Mouse (Mus musculus) retina, postnatal 7 days (tissue): Measurements from ENCODE around the gene Acbd4.

Experiments
- DNase-seq: peaks from one replicate; pipeline ENCODE4 v3.0.0-alpha.2; 2012; ENCODE audit warnings: low read depth, low spot score

Gene Acbd4

DNA sequence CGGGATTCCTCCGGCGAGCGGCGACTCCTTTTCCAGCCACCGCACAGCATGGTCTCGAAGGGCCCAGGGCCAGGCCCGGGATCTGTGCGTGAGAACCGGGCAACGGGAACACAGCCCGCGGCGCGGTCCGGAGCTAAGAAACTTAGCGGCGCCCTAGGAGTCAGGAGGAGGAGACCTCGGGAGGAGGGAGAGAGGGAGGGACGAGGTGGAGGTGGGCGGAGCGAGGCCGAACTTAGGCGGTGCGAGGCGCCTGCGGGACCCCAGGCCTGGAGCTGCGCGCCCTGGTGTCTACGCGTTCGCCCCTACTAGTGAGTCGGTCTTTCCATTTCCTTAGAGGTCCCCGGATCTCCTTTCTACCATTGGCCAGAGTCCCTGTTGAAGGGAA lies at the start of gene Acbd4, which contains the start of gene Plcd3:
Acbd4 (plus strand) TSS at position 202 of the 385 bp plus-strand sequence.
Plcd3 (minus strand) TSS at position 178 of the 385 bp plus-strand sequence.
- no peak for DNase-seq

DNA sequence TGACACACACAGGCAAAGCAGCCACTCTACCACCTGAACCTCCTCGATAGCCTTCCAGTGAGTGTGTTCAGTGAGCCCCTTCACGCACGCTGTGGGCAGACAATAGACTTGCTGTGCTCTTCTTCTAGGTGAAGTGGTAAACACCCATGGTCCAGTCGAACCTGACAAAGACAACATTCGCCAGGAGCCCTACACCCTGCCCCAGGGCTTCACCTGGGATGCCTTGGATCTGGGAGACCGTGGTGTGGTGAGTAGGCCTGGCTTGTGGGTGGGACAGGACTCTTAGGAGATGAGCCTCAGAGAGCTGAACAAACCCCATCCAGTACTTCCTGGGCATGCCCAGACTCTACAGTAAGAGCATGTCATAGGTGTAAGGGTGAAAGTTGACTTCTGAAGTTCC lies 49.4 kb upstream of the Acbd4 start:
- no peak for DNase-seq

DNA sequence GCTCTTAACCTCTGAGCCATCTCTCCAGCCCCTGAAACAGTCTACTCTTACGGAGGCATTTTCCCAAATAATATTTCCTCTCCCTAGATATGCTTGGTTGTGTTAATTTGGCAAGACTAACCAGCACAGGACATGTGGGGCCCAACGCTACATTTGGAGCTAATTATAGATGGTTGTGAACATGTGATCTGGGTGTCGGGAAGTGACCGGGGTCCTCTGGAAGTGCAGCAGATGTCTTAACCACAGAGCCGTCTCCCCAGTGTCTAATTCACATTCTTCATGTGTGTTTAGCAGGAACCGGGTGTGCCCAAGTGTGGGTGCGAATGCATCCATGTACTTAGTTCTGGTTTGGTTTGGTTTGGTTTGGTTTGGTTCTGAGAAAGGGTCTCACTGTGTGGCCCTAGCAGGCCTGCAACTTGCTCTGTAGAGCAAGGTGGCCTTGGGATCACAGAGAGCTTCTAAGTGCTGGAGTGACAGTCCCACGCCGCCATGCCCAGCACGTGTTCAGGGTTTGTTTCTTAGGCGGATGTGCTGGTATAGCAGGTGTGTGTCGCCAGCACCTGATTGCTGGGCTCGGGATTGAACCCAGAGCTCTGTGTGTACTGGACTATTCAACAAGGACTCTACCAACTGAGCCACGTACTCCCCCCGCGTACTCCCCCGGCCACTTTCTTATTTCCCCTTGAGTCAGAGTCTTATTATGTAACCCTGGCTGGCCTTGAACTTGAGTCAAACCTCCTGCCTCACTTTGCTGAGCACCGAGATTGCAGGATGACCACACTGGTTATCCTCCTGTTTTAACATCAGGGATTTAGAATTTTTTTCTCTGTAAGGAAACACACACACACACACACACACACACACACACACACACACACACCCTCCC lies 48.0 kb upstream of the Acbd4 start:
- DNase-seq = no peak

DNA sequence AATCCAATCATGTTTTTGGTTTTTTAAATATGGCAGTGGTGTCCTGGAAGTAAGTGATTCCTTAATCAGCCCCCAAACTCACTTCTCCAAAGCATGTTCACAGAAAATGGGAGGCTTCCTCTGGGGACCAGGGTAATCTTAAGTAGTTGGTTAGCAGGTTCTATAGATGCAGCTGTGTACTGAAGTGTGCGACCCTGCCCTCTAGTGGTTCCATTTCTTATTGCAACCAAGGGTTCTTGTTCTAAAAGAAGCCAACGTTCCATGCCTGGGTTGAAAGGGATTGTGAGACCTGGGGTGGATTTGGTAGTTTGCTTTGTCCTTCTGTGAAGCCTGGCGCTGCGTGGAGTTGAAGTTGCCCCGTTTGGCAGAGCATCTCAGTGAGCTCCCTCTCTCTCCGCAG lies 46.7 kb upstream of the Acbd4 start:
- DNase-seq = peak; percentile 62

DNA sequence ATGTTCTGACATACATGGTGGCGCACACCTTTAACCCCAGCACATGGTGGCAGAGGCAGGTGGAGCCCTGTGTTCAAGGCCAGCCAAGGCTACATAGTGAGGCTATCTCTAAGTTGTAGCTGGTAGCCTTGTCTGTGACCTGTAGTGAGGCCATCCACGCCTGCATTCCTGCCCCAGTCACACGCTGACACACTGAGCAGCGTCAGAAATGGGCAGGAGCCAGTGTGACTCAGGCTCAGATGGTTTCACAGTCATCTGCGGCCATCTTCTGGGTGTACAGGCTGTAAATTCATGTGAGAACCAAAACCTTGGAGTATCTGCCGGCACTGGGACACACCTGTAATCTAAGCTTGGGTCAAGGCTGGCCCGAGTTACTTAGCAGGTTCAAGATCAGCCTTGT lies 44.8 kb upstream of the Acbd4 start:
- no peak for DNase-seq

DNA sequence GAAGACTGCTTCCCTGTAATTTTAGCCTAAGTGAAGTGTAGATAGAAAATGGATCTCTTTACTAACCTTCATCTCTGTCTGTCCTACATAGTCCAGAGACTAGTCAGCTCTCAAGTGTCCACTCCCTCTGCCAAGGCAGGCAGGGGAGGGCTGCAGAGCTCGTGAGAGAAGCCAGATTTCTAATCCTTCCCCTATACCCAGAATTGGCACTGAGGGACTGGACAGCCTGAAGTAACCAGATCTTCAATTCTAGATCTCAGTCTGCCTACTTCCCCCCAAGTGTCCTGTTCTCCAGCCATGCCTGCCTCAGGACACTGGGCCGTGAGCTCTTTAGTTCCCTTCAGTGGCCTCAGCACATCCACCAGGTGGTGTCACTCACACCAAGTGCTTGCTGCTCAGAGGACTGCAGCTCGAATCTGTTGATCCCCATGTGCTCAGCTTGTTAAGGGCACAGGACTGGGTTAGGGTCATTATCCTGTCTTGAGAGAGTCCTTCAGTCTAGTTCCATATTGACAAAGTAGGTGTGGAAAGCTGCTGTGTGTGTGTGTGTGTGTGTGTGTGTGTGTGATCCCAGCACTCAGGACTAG lies 42.9 kb upstream of the Acbd4 start:
- DNase-seq = no peak

DNA sequence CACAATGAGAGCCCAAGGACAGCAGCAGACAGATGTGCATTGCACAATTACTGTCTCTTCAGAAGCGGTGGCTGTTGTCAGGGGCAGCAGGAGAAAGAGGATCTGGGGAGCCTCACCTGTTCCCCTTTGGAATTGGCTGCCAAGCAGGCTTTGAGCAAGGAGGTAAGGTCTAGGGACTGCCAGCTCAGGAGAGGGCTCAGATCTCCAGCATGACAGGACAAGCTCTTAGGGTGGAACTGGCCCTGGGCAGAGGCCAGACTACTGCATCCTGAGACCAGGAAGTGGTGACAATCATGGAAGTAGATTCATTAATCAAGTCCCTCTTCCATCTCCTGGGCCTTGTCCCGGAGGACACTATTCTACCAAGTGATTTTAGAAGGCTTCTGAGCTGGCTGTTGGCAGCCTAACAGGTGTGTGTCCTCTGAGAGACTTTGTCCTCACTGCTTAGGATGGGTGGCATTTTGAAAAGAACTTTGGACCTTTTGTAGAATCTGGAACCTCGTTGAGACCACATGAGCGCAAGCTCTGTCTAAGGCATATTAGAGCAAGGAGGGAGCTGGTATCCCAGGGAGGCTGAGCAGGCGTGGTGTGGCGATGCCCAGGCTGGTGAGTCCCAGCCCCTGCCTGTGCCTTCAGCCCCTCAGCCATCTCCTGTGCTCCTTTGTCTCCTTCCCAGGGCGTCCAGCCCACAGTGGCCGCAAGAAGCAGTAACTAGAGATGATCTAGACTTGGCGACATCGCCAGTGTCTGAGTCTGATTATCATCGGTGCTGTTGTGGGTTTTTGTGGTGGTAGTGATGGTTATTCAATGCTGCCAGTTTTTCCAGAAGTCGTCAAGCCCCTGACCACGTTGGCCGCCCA lies 35.1 kb upstream of the Acbd4 start:
- DNase-seq = no peak

DNA sequence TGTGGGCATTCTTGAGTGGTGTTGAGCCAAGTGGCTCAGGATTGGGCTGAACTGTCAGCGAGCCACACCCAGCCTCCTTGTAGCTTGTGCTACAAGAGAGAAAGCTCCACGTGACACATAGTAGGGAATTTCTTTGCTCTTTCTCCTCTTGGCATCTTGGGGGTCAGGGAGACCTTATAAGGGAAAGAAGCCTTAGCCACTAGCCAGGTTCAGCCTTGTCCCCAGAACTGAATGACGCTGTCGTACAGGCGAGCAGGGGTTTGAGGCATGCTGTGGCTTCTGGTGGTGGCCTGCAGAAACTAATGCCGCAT lies 34.5 kb upstream of the Acbd4 start:
- no peak for DNase-seq

DNA sequence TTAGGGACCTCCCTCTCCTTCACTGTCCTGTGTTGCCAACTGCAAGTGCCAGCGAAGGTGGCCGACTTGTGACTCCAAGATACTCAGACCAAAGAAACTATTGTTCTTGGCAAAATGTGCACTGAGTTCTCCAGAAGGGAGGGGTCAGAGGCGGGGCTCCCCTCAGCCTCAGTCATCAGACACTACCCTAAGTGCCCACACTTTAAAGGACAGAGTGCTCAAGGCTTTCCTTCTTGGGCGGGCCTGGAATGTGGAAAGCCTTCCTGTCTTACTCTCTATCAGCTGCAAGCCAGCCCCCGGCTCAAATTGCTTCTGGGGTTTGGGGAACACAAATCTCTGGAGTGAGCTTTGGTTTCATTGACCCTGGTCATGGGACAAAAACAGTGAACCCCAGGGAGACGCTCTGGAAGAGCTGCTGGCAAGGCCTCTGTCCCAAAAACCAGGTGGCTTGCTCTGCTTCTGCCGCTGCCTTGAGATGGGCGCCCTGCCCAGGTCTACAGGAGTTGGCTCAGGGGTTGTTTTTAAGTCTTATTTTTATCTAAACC lies 34.0 kb upstream of the Acbd4 start:
- DNase-seq = no peak

DNA sequence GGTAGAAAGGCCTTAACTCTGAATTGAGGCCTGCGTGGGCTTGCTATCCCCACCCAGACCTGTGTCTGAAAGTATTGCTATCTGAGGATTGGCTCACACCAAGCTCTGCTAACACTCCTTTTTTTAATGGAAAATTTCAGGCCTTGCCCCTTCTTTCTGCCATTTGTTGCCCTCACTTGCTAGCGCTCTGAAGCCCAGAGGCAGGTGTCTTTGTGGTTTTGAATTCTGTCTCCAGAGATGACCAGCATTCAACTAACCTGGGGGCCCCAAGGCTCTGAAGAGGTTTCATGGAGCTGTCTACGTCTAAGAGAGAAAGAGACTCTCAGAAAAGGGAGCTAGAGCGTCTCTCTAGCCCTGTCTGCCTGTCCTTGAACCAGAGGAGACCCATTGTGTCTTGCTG lies 33.2 kb upstream of the Acbd4 start:
- DNase-seq = no peak

DNA sequence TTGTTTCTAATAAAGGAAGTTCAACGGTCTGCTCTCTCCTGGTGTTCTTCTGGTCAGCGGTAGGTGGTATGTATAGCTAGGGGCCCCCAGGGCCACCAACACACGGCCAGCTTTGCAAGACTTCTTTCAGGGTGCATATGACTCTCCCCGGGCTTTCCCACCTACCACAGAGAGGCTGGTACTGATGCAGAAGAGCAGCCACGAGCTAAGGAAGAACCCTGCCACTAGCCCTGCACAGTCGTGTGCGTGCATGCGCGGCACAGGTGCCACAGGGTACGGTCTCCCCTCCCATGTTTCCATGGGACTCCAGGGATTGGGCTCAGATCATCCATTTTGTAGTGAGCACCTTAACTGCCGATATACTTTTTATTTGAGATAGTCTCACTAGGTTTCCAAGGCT lies 32.6 kb upstream of the Acbd4 start:
- DNase-seq = no peak

DNA sequence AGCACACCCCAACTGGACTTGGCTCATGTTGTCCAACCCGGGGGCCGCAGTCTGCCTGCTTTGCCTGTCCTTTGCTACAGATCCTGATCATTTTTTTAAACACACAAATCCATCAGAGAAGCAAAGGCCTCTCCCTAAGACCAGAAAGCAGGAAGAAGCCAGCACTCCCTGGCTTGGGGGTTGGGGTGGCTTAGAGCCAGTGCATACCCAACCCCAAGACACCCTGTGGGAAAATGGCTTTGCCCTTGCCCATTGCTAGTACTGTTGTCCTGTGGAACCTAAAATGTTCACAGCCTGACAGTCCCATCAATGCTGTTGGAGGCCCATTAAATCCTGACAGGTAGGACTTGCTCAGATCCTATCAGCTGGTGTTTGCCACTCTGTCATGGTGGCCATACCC lies 31.8 kb upstream of the Acbd4 start:
- DNase-seq = no peak

DNA sequence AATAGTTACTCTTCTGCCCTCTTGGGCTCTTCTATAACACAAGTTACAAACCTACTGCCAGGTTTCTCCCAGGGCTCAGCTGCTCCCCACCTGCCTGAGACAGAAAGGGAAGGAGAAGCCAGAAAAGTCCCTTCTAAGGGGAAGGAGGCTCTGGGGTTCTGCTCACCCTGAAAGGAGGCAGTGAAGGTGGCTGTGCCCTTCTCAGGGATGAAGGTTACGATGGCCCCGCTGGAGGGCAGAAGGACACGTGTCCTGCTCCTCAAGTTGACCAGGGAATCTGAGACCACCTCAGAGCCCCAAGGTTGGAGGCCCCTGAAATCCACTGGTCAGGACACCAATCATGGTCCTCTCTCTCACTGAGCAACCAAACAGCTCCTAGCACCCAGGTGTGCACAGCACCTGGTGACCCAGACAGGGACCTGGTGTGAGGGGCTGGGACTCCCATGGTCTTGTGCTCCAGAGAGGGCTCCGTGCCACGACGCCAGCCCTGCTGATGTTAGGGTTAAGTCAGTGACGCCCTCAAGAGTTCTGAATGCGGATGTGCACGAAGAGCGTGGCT lies 31.1 kb upstream of the Acbd4 start:
- no peak for DNase-seq

DNA sequence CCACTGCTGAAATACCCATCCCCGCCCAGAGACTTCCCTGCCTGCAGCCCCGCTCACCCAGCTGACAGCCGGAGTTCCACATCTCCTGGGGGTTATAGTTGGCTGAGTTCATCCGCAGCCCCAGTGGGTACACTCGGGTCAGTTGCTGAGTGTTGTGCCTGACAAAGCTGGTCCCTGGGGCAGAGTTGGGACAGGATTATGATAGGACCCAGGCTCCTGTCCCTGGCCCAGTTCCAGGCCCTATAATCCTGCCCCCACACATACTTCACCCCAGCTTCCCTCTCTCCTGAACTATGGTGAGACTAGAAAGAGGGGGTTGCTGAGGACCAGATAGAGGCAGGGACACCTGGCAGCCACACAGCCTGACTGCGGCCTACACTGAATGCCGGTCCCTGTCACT lies 27.8 kb upstream of the Acbd4 start:
- DNase-seq = no peak

DNA sequence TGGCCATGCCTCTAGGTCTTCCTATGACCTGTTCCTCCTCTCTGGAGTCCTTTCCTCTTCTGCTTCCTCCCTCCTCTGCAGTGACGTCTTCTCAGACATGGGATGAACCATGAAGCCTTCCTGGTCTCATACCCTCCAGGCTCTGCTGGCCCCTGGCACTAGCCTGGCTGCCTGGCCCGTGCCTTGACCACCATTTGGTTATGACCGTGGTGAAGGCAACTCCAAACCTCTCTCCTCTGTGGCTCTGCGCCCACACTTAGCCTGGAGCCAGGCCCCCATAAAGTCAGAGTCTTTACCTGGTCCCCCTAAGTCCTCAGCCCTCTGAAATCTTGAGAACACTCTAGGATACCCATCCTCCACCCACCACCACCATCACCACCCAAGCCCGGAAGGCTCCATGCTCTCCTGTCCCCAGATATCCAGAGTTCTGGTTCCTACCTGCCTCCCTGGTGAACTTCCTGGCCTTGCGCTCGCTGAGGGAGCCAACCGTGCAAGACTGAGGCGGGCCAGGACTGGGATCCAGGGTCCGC lies 27.3 kb upstream of the Acbd4 start:
- DNase-seq = no peak

DNA sequence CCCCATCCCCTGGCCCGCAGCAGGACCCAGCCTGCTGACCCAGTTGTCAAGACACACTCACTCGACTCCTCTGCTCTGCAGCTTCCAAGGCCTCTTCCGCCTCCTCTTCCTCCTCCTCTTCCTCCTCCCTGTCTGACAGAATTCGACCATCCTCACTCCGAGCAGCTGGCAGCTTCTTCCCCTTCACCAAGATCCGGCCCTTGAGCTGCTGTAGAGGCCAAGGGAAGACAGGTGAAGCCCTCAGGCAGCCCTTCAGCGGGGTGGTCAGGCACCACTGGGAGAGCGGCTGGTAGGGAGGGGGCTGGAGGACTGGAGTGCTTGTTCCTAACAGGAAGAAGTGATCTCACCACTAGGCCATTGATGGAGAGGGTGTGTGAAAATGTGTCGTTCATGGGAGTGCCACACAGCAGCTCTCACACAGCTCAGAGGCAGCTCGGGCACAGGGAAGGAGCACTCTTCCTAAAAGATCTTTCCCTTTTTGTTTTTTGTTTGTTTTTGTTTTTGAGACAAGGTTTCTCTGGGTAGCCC lies 26.6 kb upstream of the Acbd4 start:
- DNase-seq = no peak

DNA sequence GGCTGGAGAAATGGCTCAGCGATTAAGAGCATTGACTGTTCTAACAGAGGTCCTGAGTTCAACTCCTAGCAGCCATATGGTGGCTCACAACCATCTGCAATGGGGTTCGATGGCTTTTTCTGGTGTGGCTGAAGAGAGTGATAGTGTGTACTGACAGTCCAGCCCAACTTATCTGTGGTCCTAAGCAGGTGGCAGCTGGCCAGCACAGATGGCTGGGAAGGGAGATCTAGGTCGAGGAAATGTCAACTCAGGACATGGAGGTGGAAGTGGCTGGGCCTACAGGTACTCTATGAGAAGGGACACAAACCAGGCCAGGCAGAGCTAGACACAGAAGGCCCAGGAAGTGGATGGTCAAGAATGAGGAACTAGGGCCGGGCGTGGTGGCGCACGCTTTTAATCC lies 25.5 kb upstream of the Acbd4 start:
- DNase-seq = no peak

DNA sequence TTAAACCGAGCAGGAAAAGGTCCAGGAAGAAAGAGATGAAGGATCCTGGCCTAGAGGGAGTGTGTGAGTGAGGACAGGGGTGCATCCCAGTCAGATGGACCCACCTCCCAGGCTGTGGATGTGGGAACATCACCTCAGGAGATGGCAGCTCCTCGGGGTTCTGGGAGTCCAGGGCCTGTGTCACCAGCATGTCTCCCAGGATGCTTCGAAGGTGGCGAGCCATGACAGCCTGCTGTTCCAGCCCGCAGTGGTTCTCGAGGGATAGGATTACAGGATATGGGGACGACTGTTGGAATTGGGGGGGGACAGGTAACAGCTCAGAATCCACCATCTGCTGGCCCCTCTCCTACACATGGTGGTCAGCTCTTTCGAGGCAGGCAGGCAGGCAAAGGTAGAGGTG lies 24.9 kb upstream of the Acbd4 start:
- DNase-seq = no peak

DNA sequence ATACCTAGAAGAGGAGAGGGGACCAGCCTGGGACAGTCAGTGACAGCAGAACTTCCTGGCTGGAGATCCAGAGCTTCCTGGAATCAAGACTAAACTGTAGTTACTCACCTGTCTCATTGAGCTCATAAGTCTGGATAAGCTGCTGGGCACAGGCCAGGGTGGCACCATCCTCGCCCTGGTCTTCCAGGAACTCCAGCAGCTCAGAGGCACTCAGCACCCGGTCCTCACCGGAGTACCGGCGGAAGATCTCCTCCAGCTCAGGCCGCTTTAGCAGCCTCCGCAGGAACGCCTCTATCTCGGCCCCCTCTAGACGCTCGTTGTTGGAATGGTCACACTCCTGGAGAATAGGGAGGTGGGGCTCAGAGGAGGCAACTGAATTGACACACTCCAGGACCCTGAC lies 23.4 kb upstream of the Acbd4 start:
- DNase-seq = no peak

DNA sequence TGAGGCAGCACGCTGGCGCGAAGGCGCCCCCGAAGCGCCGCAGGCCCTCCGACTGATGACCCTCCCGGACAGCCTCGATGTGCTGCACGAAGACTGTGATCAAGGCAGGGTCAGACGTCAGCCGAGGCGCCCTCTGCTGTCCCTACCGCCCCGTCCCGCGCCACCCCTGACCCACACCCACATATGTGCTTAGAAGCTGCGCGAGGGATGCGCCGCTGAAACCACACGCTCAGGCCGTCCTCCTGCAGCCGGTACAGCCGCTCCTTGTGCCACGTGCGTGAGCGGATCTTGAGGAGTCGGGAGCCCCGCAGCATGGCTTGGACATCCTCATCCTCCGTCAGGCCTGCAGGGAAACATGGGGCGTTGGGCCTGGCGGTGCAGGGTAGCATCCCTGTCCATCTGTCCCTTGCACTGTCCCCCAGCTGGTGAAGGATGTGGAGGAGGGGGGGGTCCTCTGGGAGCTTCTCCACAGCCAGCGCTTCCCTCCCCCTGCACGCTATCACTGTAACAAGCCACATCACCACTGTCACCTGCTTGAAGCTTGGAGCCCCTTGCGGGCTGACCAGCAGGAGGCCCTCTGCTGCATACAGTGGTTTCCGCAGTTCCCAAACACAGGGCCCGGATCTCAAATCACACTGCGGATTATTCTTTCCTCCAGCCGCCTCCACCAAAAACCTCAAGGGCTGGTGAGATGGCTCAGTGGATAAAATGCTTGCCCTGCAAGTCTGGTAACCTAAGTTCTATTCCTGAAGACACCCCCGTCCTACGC lies 21.0 kb upstream of the Acbd4 start:
- DNase-seq = no peak

DNA sequence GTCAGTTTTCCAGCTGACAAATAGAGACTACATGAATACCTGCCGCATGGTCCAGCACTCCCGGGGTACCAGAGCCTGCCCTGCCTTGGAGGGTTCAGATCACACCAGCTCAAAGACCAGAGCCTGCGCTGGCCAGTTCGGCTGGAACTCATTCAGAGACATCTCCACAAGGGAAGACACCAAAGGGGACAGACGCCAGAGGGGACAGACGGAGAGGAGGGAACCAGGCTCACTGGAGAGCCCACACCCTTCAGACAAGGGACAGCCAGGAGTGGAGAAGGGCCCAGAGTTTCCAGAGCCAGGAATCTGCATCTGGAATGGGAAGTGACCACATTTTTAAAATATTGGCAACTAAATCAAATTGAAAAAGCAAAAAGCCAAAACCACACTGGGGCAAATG lies 19.9 kb upstream of the Acbd4 start:
- no peak for DNase-seq
